Mouse (Mus musculus): ENCODE measurements around the gene Hic1.

DNA sequence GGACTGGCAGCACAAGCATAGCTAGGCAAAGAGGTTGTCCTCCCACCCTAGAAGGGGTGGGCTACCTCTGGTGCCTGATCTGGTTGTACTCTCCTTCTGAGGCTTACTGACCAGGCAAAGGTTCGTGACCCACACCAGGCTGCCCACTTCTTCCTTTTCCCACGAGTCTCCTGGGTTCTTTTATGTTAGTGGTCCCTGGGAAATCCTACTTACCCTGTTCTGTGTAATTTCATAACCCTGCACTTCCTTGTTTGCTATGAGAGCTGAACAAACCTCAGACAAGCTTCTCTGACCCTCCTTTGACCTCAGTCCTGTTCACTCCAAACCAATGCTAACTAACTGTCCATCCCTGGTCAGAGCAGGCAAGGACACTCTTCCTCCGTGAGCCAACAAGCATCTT is 28.3 kb downstream of the Hic1 start:
- TF ChIP-seq MAFK (IDR thresholded peaks at IDR 0.05; ENCODE audit: insufficient read depth, low read depth, low read length) = no peak
- no peak for TF ChIP-seq ZC3H11A (IDR thresholded peaks at IDR 0.05; ENCODE audit: borderline replicate concordance, low read depth, low read length)
- no peak for TF ChIP-seq CHD2 (IDR thresholded peaks at IDR 0.05; ENCODE audit: low read depth, low read length)
- TF ChIP-seq ZNF384 (IDR thresholded peaks at IDR 0.05; ENCODE audit: low read depth, low read length) = no peak
